Mouse (Mus musculus) urinary bladder, postnatal 14 days (tissue): ENCODE results near the gene BC030867.

Experiments
- DNase-seq: peaks from one replicate; pipeline ENCODE4 v3.0.0; 2021; ENCODE audit warnings: low spot score

Gene BC030867

GRCm38 (mm10) chr11:102248630-102249230 lies at the start of gene BC030867:
BC030867 (plus strand) TSS chr11:102248882.
- peak; percentile 95 for DNase-seq

- DNase-seq: no peak
Observed at GRCm38 (mm10) chr11:102199856-102200255, 48.8 kb upstream of the BC030867 start.

GRCm38 (mm10) chr11:102201408-102201821 lies 47.3 kb upstream of the BC030867 start:
- DNase-seq: no peak

GRCm38 (mm10) chr11:102206481-102206880 lies 42.2 kb upstream of the BC030867 start:
- no peak for DNase-seq

GRCm38 (mm10) chr11:102207825-102208777 lies 40.6 kb upstream of the BC030867 start:
- DNase-seq: no peak

- DNase-seq: no peak
Observed at GRCm38 (mm10) chr11:102208846-102209245, 39.8 kb upstream of the BC030867 start.

GRCm38 (mm10) chr11:102209742-102210141 lies 38.9 kb upstream of the BC030867 start:
- no peak for DNase-seq

- DNase-seq: no peak
Observed at GRCm38 (mm10) chr11:102210185-102210584, 38.5 kb upstream of the BC030867 start.

GRCm38 (mm10) chr11:102211011-102211410 lies 37.7 kb upstream of the BC030867 start:
- DNase-seq: no peak

- DNase-seq: peak; percentile 64
Observed at GRCm38 (mm10) chr11:102211936-102212341, 36.7 kb upstream of the BC030867 start.

GRCm38 (mm10) chr11:102214430-102215156 lies 34.1 kb upstream of the BC030867 start:
- DNase-seq: no peak

- no peak for DNase-seq
Observed at GRCm38 (mm10) chr11:102215511-102215910, 33.2 kb upstream of the BC030867 start.

GRCm38 (mm10) chr11:102216056-102216885 lies 32.4 kb upstream of the BC030867 start:
- peak; percentile 63 for DNase-seq

GRCm38 (mm10) chr11:102216886-102217240 lies 31.8 kb upstream of the BC030867 start:
- no peak for DNase-seq

GRCm38 (mm10) chr11:102217396-102217795 lies 31.3 kb upstream of the BC030867 start:
- DNase-seq: no peak

GRCm38 (mm10) chr11:102217876-102218430 lies 30.7 kb upstream of the BC030867 start:
- DNase-seq: no peak

- DNase-seq: peak; percentile 95
Observed at GRCm38 (mm10) chr11:102218783-102219182, 29.9 kb upstream of the BC030867 start.

GRCm38 (mm10) chr11:102219247-102219993 lies 29.3 kb upstream of the BC030867 start:
- no peak for DNase-seq

GRCm38 (mm10) chr11:102219994-102220346 lies 28.7 kb upstream of the BC030867 start:
- DNase-seq: no peak

- DNase-seq: no peak
Observed at GRCm38 (mm10) chr11:102220451-102220850, 28.2 kb upstream of the BC030867 start.
